Mouse (Mus musculus): ENCODE results near the gene Arhgap35. TPM values are rescaled to one million over a fixed set of nuclear protein-coding genes. Genes with fewer than 3 reads are reported as not detected.

Arhgap35 gene
- polyA plus RNA-seq, 1 experiment from 2014 or later, result 40.8 TPM

GRCm38 (mm10) chr7:16501571-16501970 lies 113.2 kb downstream of the Arhgap35 start:
- no peak for ATAC-seq (ENCODE audit: low FRiP score)
- H3K4me1 ChIP-seq, result no peaks in the 10 kb centered on the region
- H3K9me3 ChIP-seq, result no peaks in the 10 kb centered on the region
- no peak overlapping the region for H3K9ac ChIP-seq
- H3K4me2 ChIP-seq, result no peak overlapping the region
- no peaks in the 10 kb centered on the region for H3K27me3 ChIP-seq
- no peak overlapping the region for H3K4me3 ChIP-seq (replicated peaks)
- H3K27ac ChIP-seq, result no peak overlapping the region
- WGBS, result 95% methylated on average over 4 of the region's 4 CpGs
- peaks cover 86% of the 10 kb centered on the region for H3K36me3 ChIP-seq (replicated peaks)

- Histone ChIP-seq H3K4me3 (replicated peaks) (no peak overlapping the region), H3K27me3 (no peaks in the 10 kb centered on the region), H3K36me3 (replicated peaks) (peaks cover 84% of the 10 kb centered on the region), H3K27ac (no peak overlapping the region), H3K9ac (no peak overlapping the region), H3K4me1 (no peaks in the 10 kb centered on the region), H3K4me2 (no peak overlapping the region), H3K9me3 (no peaks in the 10 kb centered on the region)
- ATAC-seq (ENCODE audit: low FRiP score), result no peak
- 89% methylated on average over 6 of the region's 6 CpGs for WGBS
Measured at GRCm38 (mm10) chr7:16499671-16500104, 115.1 kb downstream of the Arhgap35 start.

GRCm38 (mm10) chr7:16496260-16496659 lies 118.5 kb downstream of the Arhgap35 start:
- Histone ChIP-seq H3K9me3 (no peaks in the 10 kb centered on the region), H3K27ac (no peak overlapping the region), H3K4me3 (replicated peaks) (no peak overlapping the region), H3K27me3 (no peaks in the 10 kb centered on the region), H3K9ac (no peak overlapping the region), H3K4me1 (no peaks in the 10 kb centered on the region), H3K36me3 (replicated peaks) (peaks cover 55% of the 10 kb centered on the region), H3K4me2 (no peak overlapping the region)
- 93% methylated on average over 3 of the region's 3 CpGs for WGBS
- ATAC-seq (ENCODE audit: low FRiP score), result no peak

- ATAC-seq (ENCODE audit: low FRiP score), result 0 out of 2 replicates have a peak, but pooled peaks have one; percentile 44
- Histone ChIP-seq H3K9ac (no peak overlapping the region), H3K4me2 (no peak overlapping the region), H3K4me1 (no peaks in the 10 kb centered on the region), H3K27ac (no peak overlapping the region), H3K36me3 (replicated peaks) (peaks cover 37% of the 10 kb centered on the region), H3K27me3 (0 out of 2 replicates have a peak, but pooled peaks cover 3% of the 10 kb centered on the region), H3K9me3 (no peaks in the 10 kb centered on the region), H3K4me3 (replicated peaks) (no peak overlapping the region)
- WGBS, result 32% methylated on average over 2 of the region's 2 CpGs
Measured at GRCm38 (mm10) chr7:16493361-16493760, 121.4 kb downstream of the Arhgap35 start.

GRCm38 (mm10) chr7:16492211-16492610 lies 122.6 kb downstream of the Arhgap35 start:
- Histone ChIP-seq H3K9ac (no peak overlapping the region), H3K4me3 (replicated peaks) (no peak overlapping the region), H3K4me2 (no peak overlapping the region), H3K27me3 (peaks cover 3% of the 10 kb centered on the region; the same call in 1 of the 2 replicates), H3K27ac (no peak overlapping the region), H3K9me3 (no peaks in the 10 kb centered on the region), H3K4me1 (no peaks in the 10 kb centered on the region), H3K36me3 (replicated peaks) (peaks cover 26% of the 10 kb centered on the region)
- 64% methylated on average over 3 of the region's 3 CpGs for WGBS
- no peak for ATAC-seq (ENCODE audit: low FRiP score)

GRCm38 (mm10) chr7:16491759-16492158 lies 123.0 kb downstream of the Arhgap35 start:
- no peak overlapping the region for H3K9ac ChIP-seq
- H3K4me1 ChIP-seq, result no peaks in the 10 kb centered on the region
- no peak overlapping the region for H3K4me3 ChIP-seq (replicated peaks)
- peaks cover 3% of the 10 kb centered on the region; the same call in 1 of the 2 replicates for H3K27me3 ChIP-seq
- H3K27ac ChIP-seq, result no peak overlapping the region
- no peak overlapping the region for H3K4me2 ChIP-seq
- peak; percentile 66 for ATAC-seq (ENCODE audit: low FRiP score)
- 31% methylated on average over 3 of the region's 3 CpGs for WGBS
- H3K9me3 ChIP-seq, result no peaks in the 10 kb centered on the region
- peaks cover 21% of the 10 kb centered on the region for H3K36me3 ChIP-seq (replicated peaks)

GRCm38 (mm10) chr7:16489948-16490347 lies 124.8 kb downstream of the Arhgap35 start:
- H3K27me3 ChIP-seq, result peaks cover 6% of the 10 kb centered on the region; the same call in 1 of the 2 replicates
- H3K9ac ChIP-seq, result no peak overlapping the region
- H3K4me3 ChIP-seq (replicated peaks), result no peak overlapping the region
- ATAC-seq (ENCODE audit: low FRiP score), result no peak
- 89% methylated on average over 9 of the region's 9 CpGs for WGBS
- H3K4me1 ChIP-seq, result no peaks in the 10 kb centered on the region
- no peaks in the 10 kb centered on the region for H3K9me3 ChIP-seq
- H3K27ac ChIP-seq, result no peak overlapping the region
- no peak overlapping the region for H3K4me2 ChIP-seq
- peaks cover 3% of the 10 kb centered on the region for H3K36me3 ChIP-seq (replicated peaks)

- Histone ChIP-seq H3K36me3 (replicated peaks) (no peaks in the 10 kb centered on the region), H3K9me3 (no peaks in the 10 kb centered on the region), H3K4me1 (no peaks in the 10 kb centered on the region), H3K27ac (no peak overlapping the region), H3K4me3 (replicated peaks) (no peak overlapping the region), H3K9ac (no peak overlapping the region), H3K4me2 (no peak overlapping the region), H3K27me3 (peaks cover 13% of the 10 kb centered on the region; the same call in 1 of the 2 replicates)
- no peak for ATAC-seq (ENCODE audit: low FRiP score)
Measured at GRCm38 (mm10) chr7:16488816-16489215, 126.0 kb downstream of the Arhgap35 start.

GRCm38 (mm10) chr7:16477628-16478027 lies 137.2 kb downstream of the Arhgap35 start, which contains the start of gene Npas1:
Gene Npas1 (minus strand): TSS chr7:16477728.
- Histone ChIP-seq H3K36me3 (replicated peaks) (no peaks in the 10 kb centered on the region), H3K27ac (no peak within 1 kb of the TSS), H3K9ac (no peak within 1 kb of the TSS; the same call in 1 of the 2 replicates), H3K4me1 (peaks cover 21% of the 10 kb centered on the region), H3K4me3 (replicated peaks) (peak within 1 kb of the TSS; percentile 35), H3K27me3 (peaks cover 73% of the 10 kb centered on the region), H3K4me2 (peak within 1 kb of the TSS; percentile 51), H3K9me3 (no peaks in the 10 kb centered on the region)
- no peak for ATAC-seq (ENCODE audit: low FRiP score)
- WGBS, result 90% methylated on average over 8 of the region's 8 CpGs

- no peak for ATAC-seq (ENCODE audit: low FRiP score)
- H3K9ac ChIP-seq, result no peak overlapping the region; the same call in 1 of the 2 replicates
- WGBS, result 2% methylated on average over 34 of the region's 34 CpGs
Measured at GRCm38 (mm10) chr7:16476600-16476989, 138.2 kb downstream of the Arhgap35 start.

GRCm38 (mm10) chr7:16475764-16476599 lies 138.8 kb downstream of the Arhgap35 start:
- Histone ChIP-seq H3K4me3 (replicated peaks) (peak overlapping the region; percentile 35), H3K27ac (no peak overlapping the region), H3K9ac (no peak overlapping the region; the same call in 1 of the 2 replicates), H3K9me3 (no peaks in the 10 kb centered on the region), H3K27me3 (peaks cover 78% of the 10 kb centered on the region), H3K36me3 (replicated peaks) (no peaks in the 10 kb centered on the region), H3K4me1 (peaks cover 27% of the 10 kb centered on the region), H3K4me2 (peak overlapping the region; percentile 51)
- 2% methylated on average over 58 of the region's 59 CpGs for WGBS
- ATAC-seq (ENCODE audit: low FRiP score), result no peak

More at GRCm38 (mm10) chr7:16476600-16476989, 138.2 kb downstream of the Arhgap35 start:
- Histone ChIP-seq H3K27me3 (peaks cover 75% of the 10 kb centered on the region), H3K9me3 (no peaks in the 10 kb centered on the region), H3K36me3 (replicated peaks) (no peaks in the 10 kb centered on the region), H3K27ac (no peak overlapping the region), H3K4me1 (peaks cover 27% of the 10 kb centered on the region), H3K4me2 (peak overlapping the region; percentile 51), H3K4me3 (replicated peaks) (peak overlapping the region; percentile 35)

GRCm38 (mm10) chr7:16475321-16475720 lies 139.5 kb downstream of the Arhgap35 start:
- Histone ChIP-seq H3K36me3 (replicated peaks) (no peaks in the 10 kb centered on the region), H3K4me3 (replicated peaks) (peak overlapping the region; percentile 35), H3K9ac (no peak overlapping the region), H3K4me2 (peak overlapping the region; percentile 51), H3K4me1 (peaks cover 27% of the 10 kb centered on the region), H3K27me3 (peaks cover 84% of the 10 kb centered on the region), H3K9me3 (no peaks in the 10 kb centered on the region), H3K27ac (no peak overlapping the region)
- 5% methylated on average over 23 of the region's 23 CpGs for WGBS
- no peak for ATAC-seq (ENCODE audit: low FRiP score)

All from forebrain, embryonic 12.5 days (tissue).